Mouse (Mus musculus) thymus, postnatal 10 days (tissue): ENCODE measurements around the gene Bex1.

Source experiments
- DNase-seq, 2 experiments: peaks; one replicate each; pipeline ENCODE4 v3.0.0; 2021; ENCODE audit warnings: low spot score in 2 of 2

Bex1 gene

DNA sequence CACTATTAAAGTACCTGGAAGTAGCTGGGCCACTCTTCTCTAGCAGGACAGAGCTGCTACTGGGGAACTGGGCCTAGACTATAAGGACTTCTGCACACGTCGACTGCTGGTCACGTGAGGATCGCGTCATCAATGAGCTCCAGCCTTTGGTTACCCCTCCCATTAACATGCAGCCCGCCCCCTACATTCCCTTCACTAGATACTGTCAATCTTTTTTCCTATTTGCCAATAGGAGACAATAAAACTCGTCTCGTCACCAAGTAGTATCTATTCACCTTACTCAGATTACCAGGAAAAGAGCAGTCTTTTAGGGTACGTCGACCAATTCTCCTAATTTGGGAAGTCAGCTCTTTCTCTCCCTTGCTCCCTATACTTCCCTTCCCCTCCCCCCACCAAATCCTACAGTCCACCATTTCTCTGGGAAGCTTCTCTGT, 43.2 kb downstream of the Bex1 start, which contains the start of gene Tceal8:
TSS of gene Tceal8 (minus strand) at position 225 of the 434 bp plus-strand sequence.
- peak in 1 of 2 experiments; percentile 11 for DNase-seq

DNA sequence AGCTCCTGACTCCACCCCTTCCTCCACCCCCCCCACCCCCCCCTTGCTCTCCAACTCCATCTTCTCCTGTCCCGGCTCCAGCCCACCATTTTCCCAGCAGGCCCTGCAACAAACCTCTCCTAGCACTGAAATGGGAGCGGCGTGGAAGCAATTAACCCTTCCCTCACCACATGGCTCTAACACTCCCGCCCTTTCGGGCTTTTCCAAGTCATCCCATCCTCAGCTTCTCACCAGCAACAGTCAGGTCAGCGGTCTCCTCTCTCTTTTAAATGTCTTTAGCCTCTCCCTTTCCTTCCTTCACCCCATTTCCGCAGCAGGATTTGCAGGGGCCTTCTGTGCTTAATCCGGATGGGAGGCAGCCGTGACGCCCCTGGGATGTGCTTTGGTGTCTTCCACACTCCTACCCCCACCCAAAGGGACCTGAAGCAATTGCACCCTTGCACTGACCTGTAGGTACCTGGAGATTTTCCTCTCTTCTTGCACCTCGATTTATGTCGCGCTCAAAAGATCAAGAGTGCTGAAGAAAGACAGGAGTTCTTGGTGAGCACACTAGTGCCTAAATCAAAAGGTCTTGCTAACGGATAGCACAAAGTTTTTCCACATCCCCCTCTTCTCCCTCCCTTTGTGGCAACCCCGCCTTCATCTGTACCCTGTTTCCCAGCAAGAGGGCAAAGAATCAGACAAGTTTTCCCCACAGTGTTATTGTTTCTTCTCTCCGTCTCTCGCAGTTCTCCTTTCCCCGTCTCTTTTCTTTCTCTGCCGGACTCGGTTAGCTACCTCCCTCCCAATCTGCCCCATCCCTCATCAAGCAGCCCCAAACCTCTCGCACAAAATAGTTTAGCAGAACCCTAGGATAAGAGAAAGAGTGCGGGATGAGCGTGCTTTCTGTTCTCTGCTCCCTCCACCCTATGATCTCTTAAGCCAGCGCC, 43.9 kb downstream of the Bex1 start:
- DNase-seq = no peak

DNA sequence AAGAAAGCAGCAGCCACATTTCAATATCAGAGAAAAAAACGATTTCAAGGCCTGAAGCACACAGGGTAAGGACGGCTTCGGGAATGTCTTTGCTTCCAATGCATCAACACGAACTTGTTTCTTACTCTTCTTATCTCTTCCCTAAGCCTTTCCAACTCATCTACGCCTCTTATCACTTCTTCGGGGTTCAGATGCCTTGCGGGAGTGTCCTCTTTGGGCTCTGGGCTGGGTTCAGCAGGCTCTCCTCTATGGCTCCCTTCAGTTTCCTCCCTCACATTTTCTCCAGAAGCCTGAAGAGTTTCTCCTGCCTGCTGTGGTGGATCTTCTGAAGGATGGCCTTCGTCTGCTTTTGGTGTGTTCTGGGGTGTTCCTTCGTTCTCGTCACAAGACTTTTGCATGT, 44.7 kb downstream of the Bex1 start:
- no peak for DNase-seq
